ENCODE assay signal across 8 mouse cellular contexts in genomic region chrX:166584947-166585824, GRCm38 (mm10). TPM values are rescaled to one million over a fixed set of nuclear protein-coding genes. Genes with fewer than 3 reads are reported as not detected.
DNase-seq lines count a peak whose midpoint lies in the region; ATAC-seq and TF ChIP-seq lines count a peak whose summit lies in the region.

Gene Egfl6, minus strand, starts transcription at chrX:166585720.

- ATAC-seq in megakaryocyte, adult 5-6 weeks (ENCODE audit: poor library complexity, severe bottlenecking) = no peak
- peak; percentile 58 for ATAC-seq in hindbrain, embryonic 12.5 days (ENCODE audit: low FRiP score)
- ATAC-seq in midbrain, postnatal 0 days (ENCODE audit: low FRiP score) = peak; percentile 52; the same call in 1 of the 2 replicates
- no peak for ATAC-seq in stomach, postnatal 0 days (ENCODE audit: low FRiP score, low TSS enrichment)
- ATAC-seq in activated CD4-positive, CD25-positive, alpha-beta regulatory T cell, adult 4 months = no peak

- peak within 1 kb of the TSS; percentile 72 for H3K4me2 ChIP-seq in hindbrain, embryonic 12.5 days (replicated peaks)
- peak within 1 kb of the TSS; percentile 68 for H3K4me2 ChIP-seq in midbrain, postnatal 0 days (ENCODE audit: low read depth, low read length, poor library complexity, severe bottlenecking)
- peak within 1 kb of the TSS; percentile 51 for H3K4me2 ChIP-seq in stomach, postnatal 0 days (replicated peaks; ENCODE audit: low read depth)

- WGBS in hindbrain, embryonic 12.5 days = 24% methylated on average over 34 of the region's 39 CpGs
- WGBS in midbrain, postnatal 0 days = 24% methylated on average over 38 of the region's 39 CpGs
- 19% methylated on average over 34 of the region's 39 CpGs for WGBS in stomach, postnatal 0 days

- H3K27me3 ChIP-seq in megakaryocyte, embryonic 14.5 days (replicated peaks) = peaks cover 42% of the 10 kb centered on the region
- H3K27me3 ChIP-seq in hindbrain, embryonic 12.5 days = peaks cover 54% of the 10 kb centered on the region
- no peaks in the 10 kb centered on the region; the same call in 1 of the 2 replicates for H3K27me3 ChIP-seq in midbrain, postnatal 0 days (ENCODE audit: insufficient read depth, low read length)
- H3K27me3 ChIP-seq in stomach, postnatal 0 days (ENCODE audit: control insufficient read depth, insufficient read depth, low read length) = no peaks in the 10 kb centered on the region

- peaks cover 6% of the 10 kb centered on the region for H3K4me1 ChIP-seq in megakaryocyte, embryonic 14.5 days
- H3K4me1 ChIP-seq in hindbrain, embryonic 12.5 days = no peaks in the 10 kb centered on the region
- no peaks in the 10 kb centered on the region for H3K4me1 ChIP-seq in midbrain, postnatal 0 days (ENCODE audit: insufficient read depth, low read length)
- H3K4me1 ChIP-seq in stomach, postnatal 0 days (replicated peaks; ENCODE audit: control insufficient read depth, insufficient read depth) = no peaks in the 10 kb centered on the region

- no peak for TF ChIP-seq CTCF in midbrain, postnatal 0 days (IDR thresholded peaks at IDR 0.05)
- no peak for TF ChIP-seq CTCF in stomach, postnatal 0 days (IDR thresholded peaks at IDR 0.05; ENCODE audit: low read depth)

- peak within 1 kb of the TSS; percentile 41; the same call in 1 of the 2 replicates for H3K9ac ChIP-seq in hindbrain, embryonic 12.5 days
- H3K9ac ChIP-seq in midbrain, postnatal 0 days (replicated peaks; ENCODE audit: low read length, poor library complexity, severe bottlenecking) = peak within 1 kb of the TSS; percentile 44; the same call in 1 of the 2 replicates
- H3K9ac ChIP-seq in stomach, postnatal 0 days (ENCODE audit: low read length) = peak within 1 kb of the TSS; percentile 18; the same call in 1 of the 2 replicates

- H3K36me3 ChIP-seq in megakaryocyte, embryonic 14.5 days (replicated peaks; ENCODE audit: low read length) = no peaks in the 10 kb centered on the region
- no peaks in the 10 kb centered on the region for H3K36me3 ChIP-seq in hindbrain, embryonic 12.5 days
- H3K36me3 ChIP-seq in midbrain, postnatal 0 days (ENCODE audit: insufficient read depth, low read length) = no peaks in the 10 kb centered on the region
- H3K36me3 ChIP-seq in stomach, postnatal 0 days (ENCODE audit: control insufficient read depth, insufficient read depth, low read length) = no peaks in the 10 kb centered on the region

- no peaks in the 10 kb centered on the region for H3K9me3 ChIP-seq in megakaryocyte, embryonic 14.5 days
- no peaks in the 10 kb centered on the region for H3K9me3 ChIP-seq in hindbrain, embryonic 12.5 days (replicated peaks)
- no peaks in the 10 kb centered on the region for H3K9me3 ChIP-seq in midbrain, postnatal 0 days (ENCODE audit: low read length)
- no peaks in the 10 kb centered on the region for H3K9me3 ChIP-seq in stomach, postnatal 0 days (ENCODE audit: control insufficient read depth, low read length)

- H3K4me3 ChIP-seq in megakaryocyte, embryonic 14.5 days (replicated peaks) = peak within 1 kb of the TSS; percentile 59
- H3K4me3 ChIP-seq in hindbrain, embryonic 12.5 days = peak within 1 kb of the TSS; percentile 36
- H3K4me3 ChIP-seq in midbrain, postnatal 0 days (ENCODE audit: low read depth, low read length) = peak within 1 kb of the TSS; percentile 44
- peak within 1 kb of the TSS; percentile 32 for H3K4me3 ChIP-seq in stomach, postnatal 0 days (ENCODE audit: low read depth, low read length)

- no peak for TF ChIP-seq EP300 in stomach, postnatal 0 days (optimal IDR thresholded peaks at IDR 0.05)

- no peak within 1 kb of the TSS for H3K27ac ChIP-seq in hindbrain, embryonic 12.5 days
- no peak within 1 kb of the TSS for H3K27ac ChIP-seq in midbrain, postnatal 0 days (ENCODE audit: low read depth, low read length)
- peak within 1 kb of the TSS; percentile 63 for H3K27ac ChIP-seq in stomach, postnatal 0 days (replicated peaks)

- DNase-seq in embryo, embryonic 10 days (ENCODE audit: low spot score) = peak; percentile 6
- DNase-seq in liver = peak; percentile 9
- DNase-seq in midbrain, postnatal 0 days (ENCODE audit: low spot score) = peak; percentile 2
- peak; percentile 28 for DNase-seq in stomach, postnatal 0 days (ENCODE audit: low spot score)

RNA-seq across cellular contexts. Expression of gene Egfl6, which starts in this region (rescaled TPM):
- not detected in 2 replicates for polyA plus RNA-seq in megakaryocyte, embryonic 14.5 days (2012; ENCODE audit: insufficient read depth, low replicate concordance)
- total RNA-seq in megakaryocyte, adult 5-6 weeks (2015) = not detected in 2 replicates
- total RNA-seq in megakaryocyte, adult 5-6 weeks (2017) = not detected in 2 replicates
- 21.7 and 27.9 TPM in 2 replicates for polyA plus RNA-seq in hindbrain, embryonic 12.5 days (2016; fragmentation: Nextera tagmentation; extraction: Ambion mirVana)
- 1.7 and 1.9 TPM in 2 replicates for total RNA-seq in midbrain, postnatal 0 days (2014; rRNA removed)
- polyA plus RNA-seq in midbrain, postnatal 0 days (2015; fragmentation: Nextera tagmentation; extraction: Ambion mirVana) = 1.7 and 2.0 TPM in 2 replicates
- 21.2 and 25.4 TPM in 2 replicates for polyA plus RNA-seq in stomach, postnatal 0 days (2015; fragmentation: Nextera tagmentation; extraction: Ambion mirVana)
- not detected for polyA plus RNA-seq in activated CD4-positive, CD25-positive, alpha-beta regulatory T cell, adult 4 months (2017; shearing (Covaris generic))

Comparison
In these comparisons a context has a peak if more than half of its experiments do, and no peak if none do; other contexts are left out.
1. ATAC-seq: peak in hindbrain, embryonic 12.5 days (single experiment) and midbrain, postnatal 0 days (single experiment); none in megakaryocyte, adult 5-6 weeks (single experiment), stomach, postnatal 0 days (single experiment) and activated CD4-positive, CD25-positive, alpha-beta regulatory T cell, adult 4 months (single experiment).
2. Peak in every context shown above with its lines, with median percentiles within 50 percentile points of each other: H3K4me3 ChIP-seq, DNase-seq, H3K4me2 ChIP-seq and H3K9ac ChIP-seq.